Mouse (Mus musculus) stomach, postnatal 0 days (tissue): ENCODE data around the gene Calm3. TPM values are rescaled to one million over a fixed set of nuclear protein-coding genes. Genes with fewer than 3 reads are reported as not detected.
A peak's percentile ranks its signal among the peaks of the same experiment; 100 is the strongest.

ENCODE experiments used
- ATAC-seq: fragments of 200-750 bp; cut with Nextera tagmentation; 2 replicates; pipeline ENCODE4 v1.8.0; 2017; ENCODE audit not compliant: low FRiP score, low TSS enrichment
- DNase-seq: peaks from one replicate; pipeline ENCODE4 v3.0.0-alpha.2; 2016; ENCODE audit warnings: low spot score
- H3K27ac ChIP-seq: fragments of 300-500 bp; sonication (generic); replicated peaks from 2 replicates; pipeline ENCODE4 v1.5.1; 2014; ENCODE audit warnings: mild to moderate bottlenecking, control low read depth
- H3K27me3 ChIP-seq: fragments of 300-500 bp; sonication (generic); 2 replicates; pipeline ENCODE4 v1.6.1; 2014; ENCODE audit warnings: low read length; ENCODE audit not compliant: control insufficient read depth, insufficient read depth
- H3K36me3 ChIP-seq: fragments of 300-500 bp; sonication (generic); 2 replicates; pipeline ENCODE4 v1.6.1; 2014; ENCODE audit warnings: low read length, mixed read lengths; ENCODE audit not compliant: control insufficient read depth, insufficient read depth
- H3K4me1 ChIP-seq: fragments of 300-500 bp; sonication (generic); replicated peaks from 2 replicates; pipeline ENCODE4 v1.6.1; 2014; ENCODE audit warnings: antibody characterized with exemption; ENCODE audit not compliant: control insufficient read depth, insufficient read depth
- H3K4me2 ChIP-seq: fragments of 300-500 bp; sonication (generic); replicated peaks from 2 replicates; pipeline ENCODE4 v1.6.1; 2014; ENCODE audit warnings: low read depth, mild to moderate bottlenecking, control low read depth, moderate library complexity
- H3K4me3 ChIP-seq: fragments of 300-500 bp; sonication (generic); 2 replicates; pipeline ENCODE4 v1.5.1; 2014; ENCODE audit warnings: low read depth, low read length, control low read depth
- H3K9ac ChIP-seq: fragments of 300-500 bp; sonication (generic); 2 replicates; pipeline ENCODE4 v1.6.1; 2014; ENCODE audit warnings: mild to moderate bottlenecking, low read length, control low read depth, mixed read lengths
- H3K9me3 ChIP-seq: fragments of 300-500 bp; sonication (generic); 2 replicates; pipeline ENCODE4 v1.6.1; 2016; ENCODE audit warnings: low read length; ENCODE audit not compliant: control insufficient read depth
- CTCF ChIP-seq: IDR thresholded peaks from 2 replicates; pipeline ENCODE4 v1.5.1; 2016; ENCODE audit warnings: antibody characterized with exemption, low read depth, mild to moderate bottlenecking, moderate library complexity
- EP300 ChIP-seq: optimal IDR thresholded peaks from 2 replicates; pipeline ENCODE3; 2016; ENCODE audit warnings: antibody characterized with exemption
- WGBS: fragments of 180-500 bp; shearing (Covaris S2); extraction: QIAGEN DNeasy Blood & Tissue Kit; methylation state at CpG from one replicate; pipeline ENCODE4 v1.1.7; 2014; 5-methylcytosine and 5-hydroxymethylcytosine counted together
- polyA plus RNA-seq: library from polyadenylated mRNA; unstranded; fragments of >200 nt; fragmentation: Nextera tagmentation; extraction: Ambion mirVana; gene quantifications from 2 replicates; pipeline ENCODE4 v1.2.1, GENCODE M21; 2015

Gene Calm3
- polyA plus RNA-seq, 1 experiment from 2014 or later: 49.1 TPM

DNA sequence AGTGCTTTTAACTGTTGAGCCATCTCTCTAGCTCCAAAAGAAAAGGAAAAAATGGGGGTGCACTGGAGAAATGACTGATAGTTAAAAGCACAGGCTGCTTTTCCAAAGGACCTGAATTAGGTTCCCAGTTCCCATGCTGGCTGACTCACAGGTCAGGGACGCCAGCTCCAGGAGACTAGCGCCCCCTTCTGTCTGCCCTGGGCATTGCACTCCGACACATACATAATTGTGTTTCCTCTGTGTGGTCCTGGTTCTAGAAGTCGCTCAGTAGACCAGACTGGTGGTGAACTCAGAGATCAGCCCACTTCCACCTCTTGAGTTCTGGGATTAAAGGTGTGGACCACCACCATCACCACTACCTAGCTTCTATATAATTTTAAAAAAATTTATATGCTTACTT lies 13.4 kb upstream of the Calm3 start:
- H3K27ac ChIP-seq: no peak overlapping the region
- 54% methylated on average over 4 of the region's 4 CpGs for WGBS
- H3K4me2 ChIP-seq: no peak overlapping the region
- no peaks in the 10 kb centered on the region for H3K36me3 ChIP-seq
- DNase-seq (no peak), ATAC-seq (no peak)
- no peaks in the 10 kb centered on the region for H3K4me1 ChIP-seq
- no peaks in the 10 kb centered on the region for H3K27me3 ChIP-seq
- H3K9ac ChIP-seq: no peak overlapping the region
- H3K4me3 ChIP-seq: no peak overlapping the region
- H3K9me3 ChIP-seq: no peaks in the 10 kb centered on the region
- TF ChIP-seq EP300 (no peak), CTCF (peak; percentile 58)

DNA sequence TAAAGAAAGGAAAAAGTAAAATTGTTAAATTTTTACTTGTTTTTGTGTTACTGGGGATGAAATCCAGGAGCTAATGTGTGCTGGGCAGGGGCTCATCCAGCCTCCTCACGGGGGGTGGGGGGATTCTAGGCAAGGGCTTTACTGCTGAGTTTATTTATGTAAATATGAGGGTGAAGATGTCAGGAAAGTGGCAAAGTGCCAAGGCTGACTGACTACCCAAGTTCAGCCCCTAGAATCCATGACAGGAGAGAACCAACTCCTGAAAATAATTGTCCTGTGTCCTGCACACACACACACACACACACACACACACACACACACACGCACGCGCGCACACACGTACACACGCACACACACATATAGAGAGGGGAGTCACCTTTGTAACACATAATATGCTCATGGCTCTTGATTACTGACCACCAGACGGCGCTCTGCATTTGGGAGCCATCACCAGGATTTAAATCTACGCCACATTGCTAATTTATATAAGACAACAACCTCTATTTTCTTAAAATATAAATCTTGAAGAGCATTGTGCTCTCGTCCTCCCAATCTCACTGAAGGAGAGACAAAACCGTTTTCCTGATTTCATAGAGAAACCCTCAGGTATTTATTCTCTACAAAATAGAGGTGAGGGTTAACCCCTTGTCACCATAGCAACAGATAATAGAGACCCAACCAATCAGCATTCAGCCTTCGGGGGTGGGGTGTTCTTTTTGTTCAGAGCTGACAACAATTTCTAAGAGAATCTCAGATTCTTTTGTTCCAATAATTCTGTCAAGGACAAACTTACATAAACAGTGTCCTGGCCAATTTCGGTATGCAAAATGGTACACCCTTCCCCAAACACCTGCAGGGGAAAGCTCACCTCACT lies 9.0 kb upstream of the Calm3 start:
- DNase-seq: peak; percentile 54
- Histone ChIP-seq H3K4me1 (no peaks in the 10 kb centered on the region), H3K36me3 (no peaks in the 10 kb centered on the region), H3K27ac (no peak overlapping the region), H3K27me3 (no peaks in the 10 kb centered on the region), H3K4me3 (no peak overlapping the region), H3K9ac (no peak overlapping the region), H3K4me2 (no peak overlapping the region), H3K9me3 (no peaks in the 10 kb centered on the region)
- ATAC-seq: no peak; the same call in 1 of the 2 replicates
- TF ChIP-seq CTCF (peak; percentile 84), EP300 (no peak)
- 34% methylated on average over 13 of the region's 14 CpGs for WGBS

DNA sequence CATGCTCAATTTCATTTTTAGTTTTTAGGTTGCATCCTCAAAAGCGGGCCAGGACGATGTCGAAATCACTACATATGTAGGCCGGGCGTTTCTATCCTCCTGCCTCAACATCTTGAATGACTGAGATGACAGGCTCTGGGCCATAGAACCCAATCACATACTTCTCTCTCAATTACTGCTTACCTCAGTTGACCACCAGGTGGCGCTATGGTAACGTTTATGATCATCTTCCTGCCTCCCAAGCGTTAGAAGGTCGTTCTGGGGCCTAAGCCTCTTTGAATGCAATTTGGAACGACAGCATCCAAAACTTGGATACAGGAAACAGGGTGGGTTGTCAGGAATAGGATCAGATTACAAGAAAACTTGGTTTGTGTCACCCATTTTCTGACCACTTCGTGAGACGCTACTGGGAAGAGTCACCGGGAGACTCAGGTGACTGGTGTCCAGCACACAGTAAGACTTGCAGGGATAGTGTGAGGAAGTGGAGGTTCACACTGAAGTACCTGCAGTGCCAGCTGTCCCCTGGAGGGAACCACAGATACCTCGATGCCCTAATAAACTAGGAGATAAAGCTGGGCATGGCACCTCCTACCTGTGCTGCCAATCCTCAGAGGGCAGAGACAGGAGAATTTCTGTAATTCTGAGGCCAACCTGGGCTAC lies 8.2 kb upstream of the Calm3 start:
- Histone ChIP-seq H3K27me3 (no peaks in the 10 kb centered on the region), H3K9me3 (no peaks in the 10 kb centered on the region), H3K9ac (no peak overlapping the region), H3K4me1 (no peaks in the 10 kb centered on the region), H3K27ac (no peak overlapping the region), H3K36me3 (no peaks in the 10 kb centered on the region), H3K4me3 (no peak overlapping the region), H3K4me2 (no peak overlapping the region)
- WGBS: 17% methylated on average over 14 of the region's 14 CpGs
- ATAC-seq: peak; percentile 51; the same call in 1 of the 2 replicates
- TF ChIP-seq CTCF: peak; percentile 95
- no peak for TF ChIP-seq EP300
- DNase-seq: peak; percentile 80

DNA sequence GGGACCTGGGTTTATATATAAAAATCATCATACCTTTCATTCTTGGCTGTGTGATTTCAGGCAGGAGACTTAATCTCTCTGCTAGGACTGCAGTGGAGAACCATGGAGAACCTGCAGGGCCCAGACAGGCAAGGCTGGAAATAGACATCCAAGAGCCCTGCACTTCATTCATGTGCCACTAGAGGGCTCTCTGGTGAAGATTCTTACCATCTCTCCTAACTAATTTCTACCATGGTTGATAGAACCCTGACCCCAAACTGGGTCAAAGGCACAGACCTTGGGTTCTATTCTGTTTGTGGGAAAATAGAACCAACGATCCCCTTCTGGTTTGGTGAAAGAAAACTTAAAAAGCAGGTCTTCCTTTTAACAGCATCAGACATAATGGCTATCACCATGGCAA lies 6.9 kb upstream of the Calm3 start:
- Histone ChIP-seq H3K9me3 (no peaks in the 10 kb centered on the region), H3K36me3 (no peaks in the 10 kb centered on the region), H3K27ac (no peak overlapping the region), H3K4me1 (no peaks in the 10 kb centered on the region), H3K4me3 (no peak overlapping the region), H3K9ac (no peak overlapping the region), H3K27me3 (no peaks in the 10 kb centered on the region), H3K4me2 (no peak overlapping the region)
- ATAC-seq: peak; percentile 27; the same call in 1 of the 2 replicates
- WGBS: 3% methylated on average over 1 of the region's 1 CpGs
- TF ChIP-seq EP300: no peak
- peak; percentile 81 for TF ChIP-seq CTCF
- DNase-seq: peak; percentile 64

DNA sequence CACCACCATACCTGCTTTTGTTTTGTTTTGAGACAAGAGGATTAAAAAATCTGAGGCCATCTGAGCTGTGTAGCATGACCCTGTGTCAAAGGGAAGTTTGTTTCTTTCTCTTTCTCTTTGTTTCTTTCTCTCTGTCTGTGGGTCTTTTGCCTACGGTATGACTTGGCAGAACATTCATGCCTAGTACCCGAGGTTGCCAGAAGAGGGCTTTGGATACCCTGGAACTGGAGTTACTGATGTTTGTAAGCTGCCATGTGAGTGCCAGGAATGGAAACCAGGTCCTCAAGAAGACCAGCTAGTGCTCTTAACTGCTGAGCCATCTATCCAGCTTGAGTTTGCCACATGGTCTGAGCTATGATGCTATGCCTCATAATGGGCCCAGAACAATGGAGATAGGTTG lies 4.4 kb upstream of the Calm3 start:
- 33% methylated on average over 2 of the region's 2 CpGs for WGBS
- no peaks in the 10 kb centered on the region for H3K9me3 ChIP-seq
- no peaks in the 10 kb centered on the region for H3K4me1 ChIP-seq
- H3K27me3 ChIP-seq: no peaks in the 10 kb centered on the region
- no peak overlapping the region for H3K4me2 ChIP-seq
- no peak overlapping the region for H3K27ac ChIP-seq
- DNase-seq: no peak
- TF ChIP-seq EP300: no peak
- TF ChIP-seq CTCF: peak; percentile 27
- no peak overlapping the region for H3K9ac ChIP-seq
- H3K4me3 ChIP-seq: no peak overlapping the region
- no peaks in the 10 kb centered on the region for H3K36me3 ChIP-seq
- no peak for ATAC-seq
